Mouse (Mus musculus): ENCODE measurements around the gene Asprv1. TPM values are rescaled to one million over a fixed set of nuclear protein-coding genes. Genes with fewer than 3 reads are reported as not detected.

The Asprv1 gene
- polyA plus RNA-seq (2014; fragmentation: Illumina TruSeq; extraction: RNeasy Lipid Tissue Mini Kit (QIAGEN cat#74804); ENCODE audit: low read depth, low replicate concordance) = 0.66 TPM

DNA sequence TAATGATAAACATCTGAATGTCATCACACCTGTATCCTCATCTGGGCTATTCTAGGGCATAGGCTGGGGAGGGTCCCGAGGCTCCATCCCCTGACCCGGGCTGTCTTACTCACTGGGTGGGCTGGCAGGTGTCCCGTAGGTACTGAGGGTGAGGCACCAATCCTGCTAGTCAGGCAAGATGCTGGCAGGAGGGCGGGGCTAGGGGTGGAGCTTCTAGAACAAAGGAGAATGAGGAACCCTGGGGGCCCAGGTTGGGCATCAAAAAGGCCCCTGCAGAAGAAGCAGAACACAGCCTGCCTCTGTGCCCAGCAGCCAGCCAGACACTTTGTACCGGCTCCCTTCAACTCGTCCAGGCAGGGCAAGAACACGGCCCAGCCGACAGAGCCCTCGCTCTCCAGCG is at the start of gene Asprv1:
Gene Asprv1 (plus strand): TSS at position 219 of the 400 bp plus-strand sequence.

GRCm38 (mm10) chr6:86668580-86669239 is 40.7 kb downstream of the Asprv1 start, which contains the start of gene Mxd1:
Gene Mxd1, minus strand, starts transcription at chr6:86669161.

Other genes with a start within 250 kb of the Asprv1 start
- 91.8 TPM for gene Pcyox1, start 231.0 kb upstream of the Asprv1 start, polyA plus RNA-seq (2014; fragmentation: Illumina TruSeq; extraction: RNeasy Lipid Tissue Mini Kit (QIAGEN cat#74804); ENCODE audit: low read depth, low replicate concordance)
- gene Tia1, start 223.9 kb upstream of the Asprv1 start, polyA plus RNA-seq (2014; fragmentation: Illumina TruSeq; extraction: RNeasy Lipid Tissue Mini Kit (QIAGEN cat#74804); ENCODE audit: low read depth, low replicate concordance) = 40.1 TPM
- gene Gm44790, start 201.5 kb upstream of the Asprv1 start, polyA plus RNA-seq (2014; fragmentation: Illumina TruSeq; extraction: RNeasy Lipid Tissue Mini Kit (QIAGEN cat#74804); ENCODE audit: low read depth, low replicate concordance) = not detected
- 18.0 TPM for gene C87436, start 189.8 kb upstream of the Asprv1 start, polyA plus RNA-seq (2014; fragmentation: Illumina TruSeq; extraction: RNeasy Lipid Tissue Mini Kit (QIAGEN cat#74804); ENCODE audit: low read depth, low replicate concordance)
- gene Pcbp1, start 101.8 kb upstream of the Asprv1 start, polyA plus RNA-seq (2014; fragmentation: Illumina TruSeq; extraction: RNeasy Lipid Tissue Mini Kit (QIAGEN cat#74804); ENCODE audit: low read depth, low replicate concordance) = 150 TPM
- 5.6 TPM for gene Mxd1, start 41.0 kb downstream of the Asprv1 start, polyA plus RNA-seq (2014; fragmentation: Illumina TruSeq; extraction: RNeasy Lipid Tissue Mini Kit (QIAGEN cat#74804); ENCODE audit: low read depth, low replicate concordance)
- gene Snrnp27, start 56.4 kb downstream of the Asprv1 start, polyA plus RNA-seq (2014; fragmentation: Illumina TruSeq; extraction: RNeasy Lipid Tissue Mini Kit (QIAGEN cat#74804); ENCODE audit: low read depth, low replicate concordance) = 71.0 TPM
- gene Gmcl1, start 105.2 kb downstream of the Asprv1 start, polyA plus RNA-seq (2014; fragmentation: Illumina TruSeq; extraction: RNeasy Lipid Tissue Mini Kit (QIAGEN cat#74804); ENCODE audit: low read depth, low replicate concordance) = 24.0 TPM
- 75.1 TPM for gene Anxa4, start 165.4 kb downstream of the Asprv1 start, polyA plus RNA-seq (2014; fragmentation: Illumina TruSeq; extraction: RNeasy Lipid Tissue Mini Kit (QIAGEN cat#74804); ENCODE audit: low read depth, low replicate concordance)
- 13.2 TPM for gene Aak1, start 221.4 kb downstream of the Asprv1 start, polyA plus RNA-seq (2014; fragmentation: Illumina TruSeq; extraction: RNeasy Lipid Tissue Mini Kit (QIAGEN cat#74804); ENCODE audit: low read depth, low replicate concordance)

All from adipose tissue, adult 10 weeks (tissue).